Mouse (Mus musculus) bone marrow, adult 2 months (tissue): Measurements from ENCODE around the gene Mtor.

Experiments used
- CTCF ChIP-seq: fragments of 200-500 bp; IDR thresholded peaks from 2 replicates; pipeline ENCODE4 v1.5.1; 2011; ENCODE audit warnings: low read length, control low read depth; ENCODE audit not compliant: control insufficient read depth, insufficient read depth
- POLR2A ChIP-seq: fragments of 200-500 bp; IDR thresholded peaks from 2 replicates; pipeline ENCODE4 v1.6.1; 2011; ENCODE audit warnings: low read depth, mild to moderate bottlenecking, control low read depth, low read length, borderline replicate concordance; ENCODE audit not compliant: control insufficient read depth

- no peak for TF ChIP-seq CTCF
- no peak for TF ChIP-seq POLR2A
These were observed 14.6 kb upstream of the Mtor start for GRCm38 (mm10) chr4:148433813-148434212.
